Mouse (Mus musculus): Measurements from ENCODE around the gene Mrgprh. TPM values are rescaled to one million over a fixed set of nuclear protein-coding genes. Genes with fewer than 3 reads are reported as not detected.
"Not testable (repeated sequence)": the region's sequence is repeated elsewhere in the genome, so short reads cannot be mapped to it uniquely, and the experiment has no call there.

The Mrgprh gene
- polyA plus RNA-seq, 1 experiment from 2014 or later: not detected

DNA sequence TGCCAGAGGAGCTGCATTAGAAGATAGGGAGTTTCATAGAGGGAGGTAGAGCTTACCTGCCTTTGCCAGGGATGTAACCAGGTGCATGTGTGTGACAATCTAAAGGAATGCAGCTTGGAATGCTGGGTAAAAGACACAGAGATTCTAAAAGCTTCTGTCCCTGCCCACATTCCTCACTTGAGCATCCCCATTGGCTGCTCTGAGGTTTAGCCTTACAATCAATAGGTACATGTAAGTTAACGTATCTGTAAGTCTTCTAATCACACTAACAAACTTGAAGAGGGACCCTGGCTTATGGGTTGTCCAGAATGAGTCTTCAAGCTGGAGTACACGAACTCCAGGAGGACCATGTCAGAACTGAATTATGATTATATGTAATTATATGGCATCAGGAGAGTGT is 7.8 kb upstream of the Mrgprh start, which contains the start of gene Mas1:
TSS of gene Mas1 (minus strand) at position 101 of the 400 bp plus-strand sequence.
- peaks cover 11% of the 10 kb centered on the region for H3K27me3 ChIP-seq
- DNase-seq (ENCODE audit: low read depth, low spot score): no peak
- no peak for ATAC-seq
- ChIA-PET CTCF (interaction anchor here (1.0 kb wide), 1 partner anchor 12 kb away, joined by 4 read pairs; no protein-coding TSS in a partner anchor), POLR2A (interaction anchor here (0.5 kb wide), 1 partner anchor 49 kb away, joined by 3 read pairs; no protein-coding TSS in a partner anchor)
- in situ Hi-C loops (cut with MboI; ENCODE audit: low pct_unique_long_range_greater_than_20kb): no loop called here
- no peak for TF ChIP-seq CTCF (IDR thresholded peaks at IDR 0.05)

DNA sequence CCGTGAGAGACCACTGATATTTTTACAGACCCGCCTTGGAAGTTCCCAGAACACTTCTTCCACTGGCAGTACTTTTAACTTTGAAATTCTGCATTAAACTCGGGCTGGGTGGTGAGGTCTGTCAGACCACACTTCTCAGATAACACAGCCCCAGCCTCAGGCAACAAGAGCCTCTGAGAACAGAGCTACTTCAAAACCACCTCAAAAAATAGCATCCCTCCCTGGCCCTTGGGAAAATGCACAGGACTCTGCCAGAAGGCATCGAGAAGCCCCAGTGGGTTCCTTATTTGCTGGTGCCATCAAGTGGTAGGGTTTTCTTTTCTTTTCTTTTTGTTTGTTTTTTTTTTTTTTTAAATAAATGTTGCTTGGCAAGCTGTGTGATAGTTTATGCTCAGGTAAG is 7.2 kb upstream of the Mrgprh start:
- TF ChIP-seq CTCF (IDR thresholded peaks at IDR 0.05): no peak
- ATAC-seq: no peak
- DNase-seq (ENCODE audit: low read depth, low spot score): no peak
- in situ Hi-C loops (cut with MboI; ENCODE audit: low pct_unique_long_range_greater_than_20kb): no loop called here
- H3K27me3 ChIP-seq: peaks cover 8% of the 10 kb centered on the region
- ChIA-PET POLR2A (no interaction called here), CTCF (interaction anchor here (1.0 kb wide), 1 partner anchor 12 kb away, joined by 4 read pairs; no protein-coding TSS in a partner anchor)

DNA sequence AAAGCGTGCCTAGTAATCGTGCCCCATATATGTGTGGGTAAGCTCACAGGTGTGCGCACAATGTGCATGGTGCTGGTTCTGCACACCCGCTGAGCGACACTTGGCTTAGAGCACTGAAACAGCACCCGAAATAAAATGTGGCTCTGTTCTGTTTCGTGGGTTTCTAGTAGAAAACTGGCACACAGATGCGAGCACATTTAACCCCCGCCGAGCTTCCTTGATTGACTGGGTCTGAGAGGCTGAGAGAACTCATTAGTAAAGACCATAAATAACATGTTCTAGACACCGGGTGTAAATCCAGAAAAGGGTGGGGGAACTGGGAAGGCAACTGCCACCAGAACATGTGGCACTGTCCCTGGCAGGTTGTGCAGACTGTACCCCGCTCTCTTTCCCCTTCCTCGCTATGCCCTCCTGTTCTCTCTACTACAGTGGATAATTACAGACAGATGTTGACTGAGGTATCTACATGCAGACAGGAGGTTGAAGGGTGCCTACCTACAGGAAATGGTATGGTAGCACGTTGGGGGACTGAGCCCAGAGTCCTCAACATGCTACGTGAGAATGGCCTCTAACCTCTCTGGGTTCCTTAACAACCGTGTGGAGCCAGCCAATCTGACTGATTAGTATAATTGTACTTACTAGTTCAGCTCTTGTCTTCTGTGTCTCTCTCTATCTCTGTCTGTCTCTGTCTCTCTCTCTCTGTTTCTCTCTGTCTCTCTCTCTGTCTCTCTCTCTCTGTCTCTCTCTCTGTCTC is 3.4 kb upstream of the Mrgprh start:
- ATAC-seq: no peak
- in situ Hi-C loops (cut with MboI; ENCODE audit: low pct_unique_long_range_greater_than_20kb): no loop called here
- DNase-seq (ENCODE audit: low read depth, low spot score): no peak
- H3K27me3 ChIP-seq: peaks cover 10% of the 10 kb centered on the region
- ChIA-PET CTCF (no interaction called here), POLR2A (no interaction called here)
- TF ChIP-seq CTCF (IDR thresholded peaks at IDR 0.05): no peak

DNA sequence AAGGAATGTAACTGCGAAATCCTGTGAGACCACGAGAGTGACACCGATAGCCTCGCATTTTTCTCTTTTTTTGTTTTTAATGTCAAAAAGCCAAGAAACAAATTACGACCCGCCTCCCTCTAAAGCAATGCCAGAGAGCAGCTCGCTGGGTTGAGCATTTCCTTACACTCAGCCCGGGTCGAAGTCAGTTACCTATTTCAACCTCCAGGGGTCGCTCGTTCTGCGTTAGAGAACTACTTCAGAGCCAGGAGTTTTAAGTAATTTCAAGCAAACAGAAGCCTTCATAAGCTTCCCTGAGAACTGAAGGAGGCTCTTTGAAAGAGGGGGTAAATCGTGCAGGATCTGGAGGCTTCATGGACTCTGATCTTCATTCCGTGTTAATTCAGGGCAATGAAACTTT is 4.3 kb downstream of the Mrgprh start:
- ChIA-PET CTCF (interaction anchor here (0.7 to 3.3 kb wide), 10 partner anchors 12 to 129 kb away, joined by 3 to 20 read pairs (median 4); no protein-coding TSS in a partner anchor), POLR2A (no interaction called here)
- DNase-seq (ENCODE audit: low read depth, low spot score): peak; percentile 30
- H3K27me3 ChIP-seq: no peaks in the 10 kb centered on the region
- ATAC-seq: peak; percentile 72
- peak; percentile 93 for TF ChIP-seq CTCF (IDR thresholded peaks at IDR 0.05)
- in situ Hi-C loops (cut with MboI; ENCODE audit: low pct_unique_long_range_greater_than_20kb): no loop called here

DNA sequence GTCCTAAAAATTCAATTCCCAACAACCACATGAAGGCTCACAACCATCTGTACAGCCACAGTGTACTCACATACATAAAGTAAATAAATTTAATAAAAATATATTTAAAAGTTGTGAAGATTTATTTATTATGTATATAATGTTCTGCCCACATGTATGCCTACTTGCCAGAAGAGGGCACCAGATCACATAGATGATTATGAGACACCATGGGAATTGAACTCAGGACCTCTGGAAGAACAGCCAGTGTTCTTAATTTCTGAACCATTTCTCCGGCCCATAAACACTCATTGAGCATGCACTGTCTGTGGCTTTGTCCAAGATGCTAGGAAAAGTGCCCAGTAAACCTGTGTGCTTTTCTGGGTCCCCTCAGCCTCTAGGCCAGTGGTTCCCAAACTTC is 5.4 kb downstream of the Mrgprh start:
- ATAC-seq: no peak
- in situ Hi-C loops (cut with MboI; ENCODE audit: low pct_unique_long_range_greater_than_20kb): no loop called here

DNA sequence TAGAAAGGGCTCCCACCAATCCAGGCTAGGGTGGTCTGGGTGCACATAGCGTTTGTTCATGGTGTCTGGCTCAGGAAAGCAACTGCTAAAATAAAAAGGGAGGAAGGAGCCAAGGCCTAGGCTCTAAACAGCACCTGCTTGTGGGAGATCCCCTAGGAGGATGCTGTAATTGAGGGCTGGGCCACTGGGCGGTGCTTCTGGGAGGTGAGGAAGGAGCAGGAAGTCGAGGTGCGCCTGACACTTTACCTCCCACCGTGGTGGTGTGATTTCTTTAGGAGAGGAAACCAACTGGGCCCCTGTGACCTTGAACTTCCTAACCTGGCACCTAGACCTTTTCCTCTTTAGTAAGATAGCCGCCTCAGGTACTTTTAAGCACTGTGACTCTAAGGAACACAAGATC is 10.8 kb downstream of the Mrgprh start:
- no peaks in the 10 kb centered on the region for H3K27me3 ChIP-seq
- ChIA-PET CTCF (no interaction called here), POLR2A (no interaction called here)
- ATAC-seq (no peak), DNase-seq (ENCODE audit: low read depth, low spot score) (no peak)
- TF ChIP-seq CTCF (IDR thresholded peaks at IDR 0.05): no peak
- in situ Hi-C loops (cut with MboI; ENCODE audit: low pct_unique_long_range_greater_than_20kb): no loop called here

More for the DNA sequence above, 5.4 kb downstream of the Mrgprh start:
- no peaks in the 10 kb centered on the region for H3K27me3 ChIP-seq
- DNase-seq (ENCODE audit: low read depth, low spot score): no peak
- no peak for TF ChIP-seq CTCF (IDR thresholded peaks at IDR 0.05)
- POLR2A ChIA-PET: no interaction called here
- CTCF ChIA-PET: interaction anchor here (1.4 to 3.3 kb wide), 2 partner anchors 54 to 115 kb away, joined by 4 to 20 read pairs; no protein-coding TSS in a partner anchor

DNA sequence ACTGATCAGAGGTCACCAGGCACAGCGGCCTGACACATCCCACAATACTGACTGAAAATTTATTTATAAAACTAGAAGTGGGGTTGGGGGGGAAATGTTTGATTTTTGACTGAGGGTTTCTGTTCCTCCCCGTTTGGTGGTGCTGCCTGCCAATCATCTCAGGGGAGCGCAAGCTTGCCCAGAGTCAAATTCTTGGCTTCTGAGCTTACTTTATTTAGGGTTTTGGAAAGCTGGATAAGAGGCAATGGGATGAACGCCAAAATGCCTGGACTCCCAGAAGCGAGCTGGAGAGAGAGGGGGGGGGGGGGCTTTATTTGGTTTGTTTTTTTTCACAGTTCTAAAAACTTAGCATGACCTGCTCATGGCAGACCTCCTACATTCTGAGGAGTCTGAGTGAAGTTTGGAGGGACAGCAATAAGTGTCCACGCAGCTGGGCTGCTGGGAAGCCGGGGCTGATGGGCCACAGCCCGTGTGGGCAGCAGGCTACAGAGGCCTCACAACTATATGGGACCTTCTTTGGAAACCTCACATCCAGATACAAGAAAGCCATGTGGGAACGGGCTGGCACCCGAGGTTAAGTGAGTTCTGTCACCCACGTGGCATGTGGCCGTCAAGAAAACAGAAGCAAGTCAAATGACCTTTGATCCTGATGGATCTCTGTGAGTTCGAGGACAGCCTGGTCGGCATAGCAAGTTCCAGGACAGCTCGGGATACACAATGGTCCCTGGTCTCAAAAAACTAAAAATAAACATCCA is 11.4 kb downstream of the Mrgprh start:
- ATAC-seq (no peak), DNase-seq (ENCODE audit: low read depth, low spot score) (no peak)
- no peaks in the 10 kb centered on the region for H3K27me3 ChIP-seq
- ChIA-PET CTCF (no interaction called here), POLR2A (no interaction called here)
- TF ChIP-seq CTCF (IDR thresholded peaks at IDR 0.05): no peak
- in situ Hi-C loops (cut with MboI; ENCODE audit: low pct_unique_long_range_greater_than_20kb): no loop called here

DNA sequence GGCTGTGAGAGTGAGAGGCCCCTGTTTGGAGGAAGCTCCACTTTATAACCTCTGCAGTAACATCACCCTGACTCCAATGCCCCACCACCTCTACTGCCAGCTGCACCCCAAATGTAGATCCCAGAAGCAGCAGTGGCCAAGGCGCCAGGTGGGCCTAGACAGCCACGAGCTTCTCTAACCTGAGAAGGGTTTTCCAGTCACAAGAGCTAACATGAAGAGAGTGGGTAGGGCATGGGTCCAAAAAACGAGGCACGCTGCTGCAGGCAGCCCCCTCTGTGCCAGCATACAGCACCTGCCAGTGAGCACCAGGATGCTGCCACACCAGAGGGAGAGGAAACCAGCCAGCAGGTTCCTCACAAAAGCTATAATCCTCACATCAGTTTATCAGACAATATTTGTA is 15.2 kb downstream of the Mrgprh start:
- ChIA-PET POLR2A (no interaction called here), CTCF (interaction anchor here (1.3 kb wide), 1 partner anchor 106 kb away, joined by 5 read pairs; no protein-coding TSS in a partner anchor)
- ATAC-seq: no peak
- H3K27me3 ChIP-seq: no peaks in the 10 kb centered on the region
- in situ Hi-C loops (cut with MboI; ENCODE audit: low pct_unique_long_range_greater_than_20kb): no loop called here
- TF ChIP-seq CTCF (IDR thresholded peaks at IDR 0.05): no peak
- no peak for DNase-seq (ENCODE audit: low read depth, low spot score)

DNA sequence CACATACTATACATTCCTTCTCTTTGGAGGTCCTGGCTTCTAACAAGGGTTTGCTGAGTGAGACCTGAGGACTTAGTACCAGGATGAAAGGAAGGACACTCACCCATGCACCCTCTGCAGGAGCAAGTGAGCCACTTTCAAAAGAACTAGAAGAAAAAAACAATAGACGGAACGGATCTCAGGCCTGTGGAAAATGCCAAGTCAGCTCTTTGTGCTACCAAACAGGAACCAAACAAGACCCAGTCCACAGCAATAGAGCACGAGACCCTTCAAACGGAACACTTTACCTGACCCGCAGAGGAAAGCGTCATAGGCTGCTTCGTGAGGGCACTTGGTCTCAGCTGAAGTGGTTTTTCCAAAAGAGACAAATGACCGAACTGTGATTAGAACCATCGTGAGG is 16.2 kb downstream of the Mrgprh start:
- DNase-seq (ENCODE audit: low read depth, low spot score) (no peak), ATAC-seq (no peak)
- CTCF ChIA-PET: interaction anchor here (1.8 kb wide), 1 partner anchor 104 kb away, joined by 4 read pairs; no protein-coding TSS in a partner anchor
- TF ChIP-seq CTCF (IDR thresholded peaks at IDR 0.05): no peak
- in situ Hi-C loops (cut with MboI; ENCODE audit: low pct_unique_long_range_greater_than_20kb): no loop called here
- POLR2A ChIA-PET: no interaction called here
- H3K27me3 ChIP-seq: no peaks in the 10 kb centered on the region

DNA sequence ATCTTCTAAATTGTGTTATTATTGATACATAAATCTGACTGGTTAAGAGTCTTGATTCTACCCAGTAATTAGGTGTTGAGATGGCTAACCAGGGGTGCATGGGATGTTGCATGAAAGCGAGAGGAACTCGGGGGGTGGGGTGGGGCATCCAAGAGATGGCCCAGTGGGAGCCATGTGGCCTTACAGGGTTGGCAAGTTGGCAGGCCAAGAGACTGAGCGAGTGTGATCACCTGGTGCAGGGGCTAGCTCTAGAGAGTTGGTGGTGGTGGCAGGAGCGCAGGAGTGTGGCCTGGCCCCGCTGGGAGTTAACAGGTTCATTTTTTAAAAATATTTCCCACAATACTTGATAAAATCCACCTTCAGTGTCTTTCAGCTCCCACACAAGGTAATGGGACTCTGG is 21.8 kb downstream of the Mrgprh start:
- CTCF ChIA-PET: no interaction called here
- no peak for TF ChIP-seq CTCF (IDR thresholded peaks at IDR 0.05)
- no peaks in the 10 kb centered on the region for H3K27me3 ChIP-seq
- no peak for DNase-seq (ENCODE audit: low read depth, low spot score)
- POLR2A ChIA-PET: no interaction called here
- in situ Hi-C loops (cut with MboI; ENCODE audit: low pct_unique_long_range_greater_than_20kb): no loop called here
- no peak for ATAC-seq

DNA sequence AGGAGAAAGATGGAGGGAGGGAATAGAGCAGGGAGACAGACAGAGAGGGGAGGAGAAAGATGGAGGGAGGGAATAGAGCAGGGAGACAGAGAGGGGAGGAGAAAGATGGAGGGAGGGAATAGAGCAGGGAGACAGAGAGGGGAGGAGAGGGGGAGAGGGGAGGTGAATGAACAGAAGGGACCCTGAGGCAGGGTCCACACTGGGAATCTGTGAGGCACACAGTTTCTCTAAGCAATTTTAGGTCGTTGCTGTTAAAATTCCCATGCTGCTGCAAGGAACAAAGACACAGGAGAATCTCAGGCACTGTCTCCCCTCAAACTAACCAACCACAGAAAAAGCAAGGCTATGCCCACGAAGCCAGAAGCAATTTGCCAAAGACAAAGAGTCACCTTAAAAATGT is 22.8 kb downstream of the Mrgprh start:
- CTCF ChIA-PET; H3K27me3 ChIP-seq; in situ Hi-C loops (cut with MboI; ENCODE audit: low pct_unique_long_range_greater_than_20kb); POLR2A ChIA-PET; DNase-seq (ENCODE audit: low read depth, low spot score); ATAC-seq: not testable (repeated sequence)

Data from Patski (cell line).